Mouse (Mus musculus) left cerebral cortex, adult 2 months (tissue): ENCODE results near the gene Urod. TPM values are rescaled to one million over a fixed set of nuclear protein-coding genes. Genes with fewer than 3 reads are reported as not detected.

ENCODE experiments used
- DNase-seq, 2 experiments: peaks; one replicate each; pipeline ENCODE4 v3.0.0; 2021 to 2022; ENCODE audit warnings: low spot score in 2 of 2, mixed read lengths in 1 of 2; ENCODE audit errors: extremely low spot score in 1 of 2
- H3K27ac ChIP-seq: fragments of 200-600 bp; 2 replicates; pipeline ENCODE4 v1.8.1; 2022
- H3K4me3 ChIP-seq: fragments of 200-600 bp; 2 replicates; pipeline ENCODE4 v1.8.1; 2022
- CTCF ChIP-seq: fragments of 200-600 bp; IDR thresholded peaks from 2 replicates; pipeline ENCODE4 v1.8.1; 2022; ENCODE audit warnings: antibody characterized with exemption, mild to moderate bottlenecking, moderate library complexity
- intact Hi-C: fragments of 180-260 bp; cut with DNase I; formaldehyde crosslinking; loops from one replicate; pipeline ENCODE4 v1.15.1; 2025
- total RNA-seq, 2 experiments: library from RNA; stranded (reverse); gene quantifications; 2 replicates each; pipeline ENCODE4 v1.2.3; 2021

Gene Urod
- total RNA-seq, 2 experiments from 2014 or later = 62.2 to 65.5 TPM

GRCm38 (mm10) chr4:117013596-117013995 is 19.4 kb upstream of the Urod start:
- Histone ChIP-seq H3K27ac (no peak overlapping the region), H3K4me3 (no peak overlapping the region)
- no peak for DNase-seq
- intact Hi-C loops = no loop called here
- TF ChIP-seq CTCF = no peak

GRCm38 (mm10) chr4:117010231-117010630 is 16.0 kb upstream of the Urod start:
- intact Hi-C loops = no loop called here
- Histone ChIP-seq H3K4me3 (no peak overlapping the region), H3K27ac (no peak overlapping the region)
- no peak for TF ChIP-seq CTCF
- no peak for DNase-seq

- Histone ChIP-seq H3K4me3 (no peak overlapping the region), H3K27ac (no peak overlapping the region)
- intact Hi-C loops = no loop called here
- no peak for DNase-seq
- no peak for TF ChIP-seq CTCF
Observed at GRCm38 (mm10) chr4:117007058-117007457, 12.8 kb upstream of the Urod start.

- TF ChIP-seq CTCF = no peak
- DNase-seq = no peak
- Histone ChIP-seq H3K4me3 (no peak overlapping the region), H3K27ac (no peak overlapping the region)
- intact Hi-C loops = no loop called here
Observed at GRCm38 (mm10) chr4:117005611-117006400, 11.6 kb upstream of the Urod start.

- DNase-seq = no peak
- H3K27ac ChIP-seq = no peak overlapping the region
- no peak overlapping the region for H3K4me3 ChIP-seq
- intact Hi-C loops = no loop called here
- no peak for TF ChIP-seq CTCF
Observed at GRCm38 (mm10) chr4:117004649-117005048, 10.4 kb upstream of the Urod start.

- Histone ChIP-seq H3K27ac (no peak overlapping the region), H3K4me3 (no peak overlapping the region)
- intact Hi-C loops = loop anchor here (2.0 kb wide), 1 partner anchor 138 kb away; no protein-coding TSS in a partner anchor
- DNase-seq = peak; percentile 54 to 55
- TF ChIP-seq CTCF = peak; percentile 79
Observed at GRCm38 (mm10) chr4:117002543-117003521, 8.6 kb upstream of the Urod start.

GRCm38 (mm10) chr4:117001957-117002356 is 7.7 kb upstream of the Urod start:
- DNase-seq = no peak
- intact Hi-C loops = loop anchor here (2.0 kb wide), 1 partner anchor 139 kb away; no protein-coding TSS in a partner anchor
- no peak for TF ChIP-seq CTCF

GRCm38 (mm10) chr4:116999513-117000154 is 5.4 kb upstream of the Urod start:
- Histone ChIP-seq H3K4me3 (no peak overlapping the region), H3K27ac (no peak overlapping the region)
- DNase-seq = no peak
- intact Hi-C loops = loop anchor here (10.0 kb wide), 1 partner anchor 855 kb away; no protein-coding TSS in a partner anchor
- no peak for TF ChIP-seq CTCF

More at GRCm38 (mm10) chr4:117001957-117002356, 7.7 kb upstream of the Urod start:
- H3K27ac ChIP-seq = no peak overlapping the region
- H3K4me3 ChIP-seq = no peak overlapping the region

GRCm38 (mm10) chr4:116995798-116996135 is 1.6 kb upstream of the Urod start:
- intact Hi-C loops = loop anchor here (2.0 to 10.0 kb wide), 3 partner anchors 23 to 851 kb away; partner anchors contain the start of gene Eif2b3
- TF ChIP-seq CTCF = peak; percentile 43
- peak overlapping the region; percentile 99 for H3K4me3 ChIP-seq
- peak overlapping the region; percentile 72; the same call in 1 of the 2 replicates for H3K27ac ChIP-seq
- no peak for DNase-seq

GRCm38 (mm10) chr4:116995131-116995797 is 1.1 kb upstream of the Urod start, which contains the start of gene Hectd3:
Hectd3 (plus strand) TSS chr4:116995317.
- Histone ChIP-seq H3K4me3 (peak within 1 kb of the TSS; percentile 99), H3K27ac (peak within 1 kb of the TSS; percentile 72)
- intact Hi-C loops = loop anchor here (2.0 to 10.0 kb wide), 3 partner anchors 24 to 850 kb away; partner anchors contain the start of gene Eif2b3
- TF ChIP-seq CTCF = no peak
- DNase-seq = peak in 1 of 2 experiments; percentile 50

GRCm38 (mm10) chr4:116991366-116991765 is 2.8 kb downstream of the Urod start:
- TF ChIP-seq CTCF = peak; percentile 95
- peak; percentile 81 to 86 for DNase-seq
- intact Hi-C loops = loop anchor here (1.0 to 10.0 kb wide), 3 partner anchors 166 to 847 kb away; no protein-coding TSS in a partner anchor
- no peak overlapping the region for H3K4me3 ChIP-seq
- no peak overlapping the region for H3K27ac ChIP-seq
